9 mouse cellular contexts compared by ENCODE assay signal in genomic region chr2:94264006-94264405, GRCm38 (mm10).
DNase-seq lines count a peak whose midpoint lies in the region; ATAC-seq and TF ChIP-seq lines count a peak whose summit lies in the region.
"Had no signal": no experiment of that assay in that cellular context is flagged by ENCODE, and none has a peak within 500 bp of the region (broad histone marks: within the 10 kb centered on the region; RNA-seq: fewer than 3 reads in every experiment).

No protein-coding gene starts in this region.

- no peaks in the 10 kb centered on the region for H3K9me3 ChIP-seq in lung, embryonic 15.5 days
- H3K9me3 ChIP-seq in limb, embryonic 13.5 days = no peaks in the 10 kb centered on the region
- no peaks in the 10 kb centered on the region for H3K9me3 ChIP-seq in stomach, embryonic 16.5 days (replicated peaks; ENCODE audit: control insufficient read depth, low read length)

- TF ChIP-seq POLR2A in cerebellum, adult 2 months (IDR thresholded peaks at IDR 0.05; ENCODE audit: borderline replicate concordance, insufficient read depth, low read length) = no peak

- no peak for ATAC-seq in lung, embryonic 15.5 days (ENCODE audit: borderline replicate concordance, extremely low read depth, low FRiP score, low TSS enrichment)
- ATAC-seq in limb, embryonic 13.5 days (ENCODE audit: low FRiP score, low read depth) = no peak
- ATAC-seq in stomach, embryonic 16.5 days (ENCODE audit: insufficient read depth, low FRiP score) = no peak

- H3K4me1 ChIP-seq in cerebellum, adult 2 months (ENCODE audit: control insufficient read depth, insufficient read depth, low read length) = peaks cover 8% of the 10 kb centered on the region
- peaks cover 26% of the 10 kb centered on the region for H3K4me1 ChIP-seq in lung, embryonic 15.5 days
- H3K4me1 ChIP-seq in limb, embryonic 13.5 days = peaks cover 32% of the 10 kb centered on the region
- peaks cover 23% of the 10 kb centered on the region for H3K4me1 ChIP-seq in stomach, embryonic 16.5 days (ENCODE audit: control insufficient read depth, insufficient read depth, low read length)

- no peak for DNase-seq in cerebellum, adult 2 months
- no peak for DNase-seq in cerebellum, postnatal 14 days
- DNase-seq in lung, postnatal 10 days = no peak
- no peak for DNase-seq in cerebellum, adult 11 months
- DNase-seq in lung, postnatal 25 days (ENCODE audit: low spot score) = no peak
- DNase-seq: cerebellum, adult 11-12 months had no signal

- peak overlapping the region; percentile 61 for H3K4me2 ChIP-seq in lung, embryonic 15.5 days
- peak overlapping the region; percentile 70 for H3K4me2 ChIP-seq in limb, embryonic 13.5 days (replicated peaks)
- H3K4me2 ChIP-seq in stomach, embryonic 16.5 days (ENCODE audit: low read depth, low read length) = peak overlapping the region; percentile 64

- H3K36me3 ChIP-seq in lung, embryonic 15.5 days = no peaks in the 10 kb centered on the region
- H3K36me3 ChIP-seq in limb, embryonic 13.5 days = no peaks in the 10 kb centered on the region
- H3K36me3 ChIP-seq in stomach, embryonic 16.5 days (ENCODE audit: control insufficient read depth, insufficient read depth, low read length) = no peaks in the 10 kb centered on the region

- H3K4me3 ChIP-seq in cerebellum, adult 2 months (replicated peaks; ENCODE audit: insufficient read depth, low read depth, low read length) = peak overlapping the region; percentile 68
- peak overlapping the region; percentile 26; the same call in 1 of the 2 replicates for H3K4me3 ChIP-seq in lung, embryonic 15.5 days
- peak overlapping the region; percentile 38 for H3K4me3 ChIP-seq in limb, embryonic 13.5 days
- peak overlapping the region; percentile 34 for H3K4me3 ChIP-seq in stomach, embryonic 16.5 days (replicated peaks; ENCODE audit: low read length)

- H3K9ac ChIP-seq in lung, embryonic 15.5 days = no peak overlapping the region
- H3K9ac ChIP-seq in limb, embryonic 13.5 days = no peak overlapping the region
- H3K9ac ChIP-seq in stomach, embryonic 16.5 days (ENCODE audit: low read length) = 0 out of 2 replicates have a peak overlapping the region, but pooled peaks have one; percentile 2

- no peak for TF ChIP-seq CTCF in cerebellum, adult 2 months (IDR thresholded peaks at IDR 0.05; ENCODE audit: borderline replicate concordance, insufficient read depth, low read depth, low read length)

- H3K27me3 ChIP-seq in cerebellum, adult 2 months (ENCODE audit: control insufficient read depth, insufficient read depth, low read length) = no peaks in the 10 kb centered on the region
- H3K27me3 ChIP-seq in lung, embryonic 15.5 days = peaks cover 11% of the 10 kb centered on the region
- H3K27me3 ChIP-seq in limb, embryonic 13.5 days = peaks cover 69% of the 10 kb centered on the region
- no peaks in the 10 kb centered on the region for H3K27me3 ChIP-seq in stomach, embryonic 16.5 days (ENCODE audit: control insufficient read depth, insufficient read depth, low read length)

- H3K27ac ChIP-seq in cerebellum, adult 2 months (ENCODE audit: insufficient read depth, low read length) = no peak overlapping the region
- H3K27ac ChIP-seq in lung, embryonic 15.5 days = no peak overlapping the region
- no peak overlapping the region for H3K27ac ChIP-seq in limb, embryonic 13.5 days
- H3K27ac ChIP-seq in stomach, embryonic 16.5 days (ENCODE audit: low read length) = no peak overlapping the region

- 1% methylated on average over 2 of the region's 2 CpGs for WGBS in cerebellum, adult 2 months
- WGBS in lung, embryonic 15.5 days = 0% methylated on average over 2 of the region's 2 CpGs
- 2% methylated on average over 2 of the region's 2 CpGs for WGBS in limb, embryonic 13.5 days
- WGBS in stomach, embryonic 16.5 days = 5% methylated on average over 2 of the region's 2 CpGs
